Mouse (Mus musculus) retina, adult 2 months (tissue): ENCODE measurements around the gene Dytn.
A peak's percentile ranks its signal among the peaks of the same experiment; 100 is the strongest.
"Not testable (repeated sequence)": the region's sequence is repeated elsewhere in the genome, so short reads cannot be mapped to it uniquely, and the experiment has no call there.

Source experiments
- DNase-seq: peaks from one replicate; pipeline ENCODE4 v3.0.0-alpha.2; 2012; ENCODE audit warnings: low read depth, low spot score

Gene Dytn

DNA sequence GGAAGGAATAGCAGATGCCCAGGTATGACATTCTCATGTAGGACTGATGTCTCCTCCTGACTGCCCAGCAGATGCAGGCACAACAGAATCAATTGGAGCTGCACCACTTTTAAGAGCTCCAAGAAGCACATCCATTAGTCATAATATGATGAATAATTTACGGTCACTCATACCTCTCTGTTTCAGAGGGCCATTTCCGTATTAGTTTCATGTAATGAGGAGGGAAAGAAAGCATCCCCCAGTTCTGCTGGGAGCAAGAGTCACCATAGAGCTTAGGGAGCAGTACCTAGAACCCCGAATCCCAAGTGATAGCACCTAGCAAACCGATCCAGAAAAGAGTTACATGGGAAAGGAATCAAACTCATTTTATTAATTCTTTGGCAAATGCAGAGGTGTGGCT is at the start of gene Dytn:
Gene Dytn, minus strand, starts transcription at position 101 of the 400 bp plus-strand sequence.
- no peak for DNase-seq

DNA sequence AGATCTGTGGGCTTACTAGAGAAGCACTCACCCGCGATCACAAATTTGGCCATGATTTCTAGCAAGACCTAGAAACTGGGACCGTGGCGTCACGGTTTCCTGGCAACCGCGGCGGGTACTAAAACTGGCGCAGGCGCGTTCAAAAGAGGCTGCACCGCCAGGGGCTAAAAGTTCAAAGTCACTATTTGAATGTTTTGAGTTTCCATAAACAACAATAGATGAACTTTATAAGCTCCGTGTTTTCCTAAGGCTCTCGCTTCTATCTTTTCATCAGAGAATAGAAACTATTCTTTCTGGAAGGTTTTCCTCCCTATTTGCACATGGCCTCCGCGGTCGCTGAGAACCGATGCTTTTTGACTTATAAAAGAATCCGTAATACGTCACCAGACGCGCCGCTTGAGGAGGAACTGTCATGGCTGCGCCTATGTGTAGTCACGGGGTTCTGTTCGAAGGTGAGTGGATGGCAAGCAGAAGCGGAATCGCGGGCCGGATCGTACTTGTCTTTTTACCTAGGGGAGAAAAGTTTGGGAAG is 43.6 kb upstream of the Dytn start, which contains the start of the genes Mdh1b and Fastkd2:
Gene Mdh1b, minus strand, starts transcription at position 79 of the 532 bp plus-strand sequence.
Gene Fastkd2, plus strand, starts transcription at position 375 of the 532 bp plus-strand sequence.
- peak; percentile 92 for DNase-seq

- peak; percentile 2 for DNase-seq
Measured at GRCm38 (mm10) chr1:63729796-63730195, 43.1 kb upstream of the Dytn start.

DNA sequence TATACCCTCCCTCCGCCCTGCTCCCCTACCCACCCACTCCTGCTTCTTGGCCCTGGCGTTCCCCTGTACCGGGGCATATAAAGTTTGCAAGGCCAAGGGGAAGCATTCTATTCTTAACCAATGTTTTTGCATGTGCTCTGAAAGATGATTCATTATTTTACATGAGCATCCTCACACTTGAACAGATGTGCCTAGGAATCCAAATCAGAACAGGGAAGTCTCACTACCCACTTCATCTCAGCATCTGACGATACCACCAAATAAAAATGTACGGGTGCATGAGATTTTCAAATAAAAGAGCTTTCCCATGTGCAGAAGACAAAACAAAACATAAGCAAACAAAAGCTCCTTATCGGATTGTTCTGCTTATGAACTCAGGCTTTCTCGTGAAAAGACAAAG is 33.4 kb upstream of the Dytn start:
- no peak for DNase-seq

DNA sequence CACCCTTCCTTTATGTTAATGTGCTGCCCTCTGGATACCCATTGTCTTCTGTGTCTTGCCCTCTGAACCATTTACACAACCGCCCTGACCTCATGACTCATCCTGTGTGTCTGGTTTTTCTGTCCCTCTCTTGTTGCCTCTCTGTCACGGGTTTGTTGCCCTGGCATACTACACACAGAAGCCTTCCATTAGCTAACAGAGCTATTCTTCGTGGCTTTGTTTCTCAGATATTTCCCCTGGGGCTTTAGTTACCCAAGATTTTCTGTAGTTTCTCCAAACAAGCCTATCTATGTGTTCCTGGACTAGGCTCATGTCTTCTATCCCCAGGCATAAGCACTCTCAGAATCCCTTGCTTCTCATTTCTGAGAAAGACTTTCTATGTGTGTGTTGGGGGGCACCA is 22.1 kb upstream of the Dytn start:
- DNase-seq, result no peak

GRCm38 (mm10) chr1:63705733-63706132 is 19.0 kb upstream of the Dytn start:
- DNase-seq, result no peak

DNA sequence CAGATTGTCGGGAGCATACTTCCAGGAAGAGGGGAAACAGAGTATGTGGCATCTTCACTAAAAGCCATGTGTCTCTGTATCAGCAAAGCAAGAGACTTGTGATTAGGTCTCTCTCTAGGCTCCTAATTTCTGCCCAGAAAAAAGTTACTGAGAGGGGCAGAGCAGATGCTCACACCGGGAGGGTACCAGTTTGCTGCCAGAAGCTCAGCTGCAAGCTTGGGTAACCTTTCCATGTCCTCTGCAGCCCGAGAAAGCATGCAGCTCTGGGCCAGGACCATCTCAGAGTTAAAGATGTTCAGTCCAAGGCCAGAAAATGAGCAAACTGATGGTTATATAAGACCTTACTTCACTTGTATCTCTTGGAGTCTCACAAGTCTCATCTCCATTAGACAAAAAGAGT is 10.1 kb upstream of the Dytn start:
- no peak for DNase-seq

GRCm38 (mm10) chr1:63675975-63676374 is 10.8 kb downstream of the Dytn start:
- no peak for DNase-seq

- DNase-seq, result peak; percentile 30
Measured at GRCm38 (mm10) chr1:63668852-63669160, 17.9 kb downstream of the Dytn start.

GRCm38 (mm10) chr1:63667949-63668851 is 18.5 kb downstream of the Dytn start:
- no peak for DNase-seq

GRCm38 (mm10) chr1:63667201-63667948 is 19.4 kb downstream of the Dytn start:
- no peak for DNase-seq

DNA sequence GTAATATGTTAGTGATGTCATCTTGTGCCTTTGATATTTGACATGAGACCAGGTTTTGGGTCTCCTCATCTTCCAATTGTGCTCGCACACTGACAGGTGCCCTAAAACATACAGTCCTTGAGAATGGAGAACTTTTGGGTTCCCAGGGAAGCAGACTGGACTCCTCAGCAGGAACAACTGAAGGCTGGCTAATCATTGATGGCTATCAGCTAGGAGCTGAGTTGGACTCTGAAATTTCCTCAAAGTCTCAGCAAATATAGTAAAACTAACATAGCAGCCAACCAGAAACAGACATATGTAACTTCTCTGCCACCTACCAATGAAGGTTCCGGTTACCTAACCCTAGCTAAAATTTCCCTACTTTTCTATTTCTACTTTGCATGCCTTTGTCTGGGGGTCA is 20.6 kb downstream of the Dytn start:
- DNase-seq, result no peak

DNA sequence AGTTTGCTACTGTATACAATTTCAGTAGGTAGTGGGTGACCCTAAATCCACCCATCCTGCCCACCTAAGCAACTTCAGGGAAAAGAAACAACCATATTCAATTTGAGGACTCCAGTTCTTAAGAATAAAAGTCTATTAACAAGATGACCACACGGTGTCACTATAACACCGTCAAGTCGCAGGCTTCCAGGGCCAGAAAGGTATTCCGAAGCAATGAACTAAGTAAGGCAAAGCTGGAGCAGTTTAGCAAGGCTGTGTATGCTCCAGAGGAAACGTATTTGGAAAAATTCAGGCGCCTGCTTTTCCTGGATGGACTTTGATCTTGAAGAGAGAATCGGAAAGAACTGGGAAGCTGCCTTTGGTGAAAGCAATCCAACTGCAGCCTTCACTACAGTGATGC is 27.1 kb downstream of the Dytn start:
- DNase-seq, result peak; percentile 50

DNA sequence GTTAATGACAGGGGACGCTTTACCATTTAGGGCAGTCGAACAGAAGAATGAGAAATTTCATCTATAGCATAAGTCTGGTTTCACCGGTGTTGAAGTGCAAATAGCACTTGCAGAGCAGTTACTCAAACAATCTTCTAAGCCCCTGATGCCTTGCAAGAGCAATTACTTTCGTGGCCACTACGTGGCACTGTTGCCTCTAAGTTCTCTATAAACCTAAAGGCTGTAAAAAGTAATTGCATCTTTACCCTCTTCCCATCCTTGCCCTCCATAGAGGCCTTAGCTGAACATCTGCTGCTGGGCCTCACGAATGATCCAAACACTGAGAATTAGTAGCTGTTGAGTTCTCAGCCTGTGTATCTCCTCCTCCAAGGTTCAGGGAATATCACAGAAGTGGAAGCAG is 28.7 kb downstream of the Dytn start:
- no peak for DNase-seq

DNA sequence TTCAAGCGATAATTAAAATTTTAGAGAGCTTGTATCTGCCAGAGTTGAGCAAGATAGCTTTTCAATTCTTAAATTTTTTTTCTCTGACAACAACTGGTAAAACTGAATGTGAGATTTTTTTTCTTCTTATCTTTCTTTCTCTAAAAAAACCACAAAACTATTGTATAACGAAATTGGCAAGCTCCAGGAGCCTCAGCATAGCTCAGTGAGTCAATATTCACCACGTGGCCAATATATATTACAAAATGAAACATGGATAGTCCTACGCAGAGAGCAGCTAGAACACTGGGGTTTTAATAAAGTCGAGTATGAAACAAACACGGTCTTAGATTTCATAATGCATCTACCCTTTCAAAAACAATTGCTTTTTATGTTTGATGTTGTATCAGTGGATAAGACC is 46.8 kb downstream of the Dytn start:
- no peak for DNase-seq

GRCm38 (mm10) chr1:63630390-63630789 is 56.3 kb downstream of the Dytn start:
- DNase-seq, result not testable (repeated sequence)

- no peak for DNase-seq
Measured at GRCm38 (mm10) chr1:63628211-63628610, 58.5 kb downstream of the Dytn start.

DNA sequence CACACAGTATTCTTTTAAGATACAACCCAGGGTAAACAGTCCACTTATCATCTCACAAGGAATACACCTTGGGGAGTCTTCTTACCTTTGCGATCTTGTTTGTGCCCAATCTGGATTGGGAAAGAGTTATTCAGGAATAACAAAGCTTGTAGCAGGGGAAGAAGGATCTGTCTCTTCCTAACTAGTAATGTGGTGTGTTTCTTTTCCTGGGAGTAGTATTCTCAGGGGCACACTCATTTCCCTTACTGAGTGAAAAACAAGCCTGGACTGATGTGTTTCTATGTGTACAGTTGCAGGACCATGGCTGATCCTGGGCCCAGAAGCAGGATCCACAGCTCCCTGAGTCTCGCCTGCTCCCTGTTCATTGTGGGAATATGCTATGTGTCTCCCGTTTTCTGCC is 71.1 kb downstream of the Dytn start, which contains the start of gene Gm39653:
Gene Gm39653, plus strand, starts transcription at position 301 of the 400 bp plus-strand sequence.
- DNase-seq, result no peak

- DNase-seq, result no peak
Measured at GRCm38 (mm10) chr1:63614594-63614993, 72.1 kb downstream of the Dytn start.

GRCm38 (mm10) chr1:63609613-63610012 is 77.1 kb downstream of the Dytn start:
- no peak for DNase-seq

- DNase-seq, result no peak
Measured at GRCm38 (mm10) chr1:63603870-63604500, 82.7 kb downstream of the Dytn start.

GRCm38 (mm10) chr1:63586869-63587268 is 99.9 kb downstream of the Dytn start:
- DNase-seq, result no peak
